Mouse (Mus musculus): ENCODE measurements at regions not wholly inside any gene's neighbourhood (a gene's known extent, or its start where the extent isn't known, plus 50 kb on each side); places are given as distances from the start of the nearest gene placed in this dataset.

DNA sequence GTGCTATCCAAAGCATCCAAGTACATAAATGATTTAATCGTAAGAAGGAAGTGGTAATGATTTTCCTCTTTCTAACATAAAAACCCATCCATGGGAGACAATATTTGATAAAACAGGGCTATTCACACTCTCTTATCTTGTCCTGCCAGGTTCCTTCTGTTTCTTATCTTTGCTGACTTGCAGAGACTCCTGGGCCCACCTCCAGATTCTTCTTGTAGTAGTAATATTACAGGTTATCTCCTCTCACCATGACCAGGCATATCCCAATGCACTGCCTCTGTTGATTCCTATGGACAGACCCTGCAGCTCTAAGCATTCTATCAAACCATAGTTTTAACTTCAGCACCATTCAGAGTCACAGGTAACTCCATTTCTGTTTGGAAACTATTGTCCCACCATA, 448.8 kb downstream of the 1700017N19Rik start:
- no peaks in the 10 kb centered on the region for H3K9me3 ChIP-seq (ENCODE audit: control insufficient read depth, low read length)
- no peak overlapping the region for H3K4me3 ChIP-seq (ENCODE audit: low read depth, low read length)
- DNase-seq (ENCODE audit: low spot score) (no peak), ATAC-seq (ENCODE audit: low FRiP score, low TSS enrichment) (no peak)
- H3K27ac ChIP-seq (replicated peaks), result no peak overlapping the region
- TF ChIP-seq EP300 (optimal IDR thresholded peaks at IDR 0.05) (no peak), CTCF (IDR thresholded peaks at IDR 0.05; ENCODE audit: low read depth) (no peak)
- no peaks in the 10 kb centered on the region for H3K27me3 ChIP-seq (ENCODE audit: control insufficient read depth, insufficient read depth, low read length)
- WGBS, result 84% methylated on average over 1 of the region's 1 CpGs
- no peak overlapping the region for H3K9ac ChIP-seq (ENCODE audit: low read length)
- no peak overlapping the region for H3K4me2 ChIP-seq (replicated peaks; ENCODE audit: low read depth)
- H3K4me1 ChIP-seq (replicated peaks; ENCODE audit: control insufficient read depth, insufficient read depth), result no peaks in the 10 kb centered on the region
- H3K36me3 ChIP-seq (ENCODE audit: control insufficient read depth, insufficient read depth, low read length), result no peaks in the 10 kb centered on the region
